Mouse (Mus musculus) c-Kit-positive CD71-positive TER-119-negative erythroid progenitor cells, embryonic 14.5 days (primary cell): ENCODE data around the gene Kcnip3.

Source experiments
- DNase-seq: peaks from one replicate; pipeline ENCODE4 v3.0.0-alpha.2; 2013; ENCODE audit warnings: low read depth

The Kcnip3 gene

DNA sequence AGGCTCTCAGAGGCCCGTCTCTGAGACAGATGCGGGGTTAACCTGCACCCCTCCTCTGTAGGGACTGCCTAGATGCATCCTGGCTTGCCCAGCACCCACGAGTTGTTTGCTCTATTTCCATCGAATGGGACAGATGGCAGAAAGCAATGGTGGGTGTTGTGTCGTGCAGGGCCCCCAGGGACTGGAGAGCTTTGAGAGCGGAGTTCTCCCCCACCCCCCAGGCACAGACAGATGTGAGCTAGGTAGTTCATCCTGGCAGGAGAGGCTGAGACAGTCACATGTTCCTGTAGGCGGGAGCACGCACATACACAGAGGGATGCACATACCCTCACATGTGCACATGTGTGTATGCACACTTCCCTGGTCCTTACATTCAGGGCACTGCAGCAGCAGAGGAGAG, 4.8 kb downstream of the Kcnip3 start:
- no peak for DNase-seq

DNA sequence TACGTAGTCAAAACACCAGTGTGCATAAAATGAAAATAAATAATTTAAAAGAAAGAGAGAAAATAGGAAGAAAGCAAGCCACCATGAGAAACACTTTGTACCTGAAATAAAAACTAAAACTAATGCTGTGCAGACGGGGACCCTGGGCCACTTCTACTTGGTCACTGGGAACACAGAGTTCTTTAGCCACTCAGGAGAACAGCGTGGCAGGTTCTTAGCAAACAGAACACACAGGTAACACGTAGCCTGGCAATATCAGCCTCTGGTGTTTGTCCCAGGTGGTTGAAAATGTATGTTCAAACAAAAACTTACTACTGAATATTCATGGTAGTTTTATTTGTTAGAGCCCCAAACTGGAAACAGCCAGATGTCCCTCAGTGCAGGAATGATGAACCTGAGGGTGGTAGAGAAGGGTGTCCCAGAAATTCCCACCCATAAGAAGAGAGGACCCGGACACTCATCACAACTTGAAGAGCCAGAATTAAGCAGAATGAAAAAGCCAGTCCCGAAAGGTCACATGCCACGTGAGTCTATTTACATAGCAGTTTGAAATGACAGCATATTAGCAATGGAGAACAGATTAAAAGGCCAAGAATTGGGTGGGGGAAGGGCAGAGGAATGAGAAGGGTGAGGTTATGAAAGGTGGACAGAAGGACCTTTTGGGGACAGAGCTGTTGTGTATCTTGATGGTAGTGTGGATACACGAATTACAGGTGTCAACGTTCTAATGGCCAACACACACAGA, 7.3 kb downstream of the Kcnip3 start:
- no peak for DNase-seq

DNA sequence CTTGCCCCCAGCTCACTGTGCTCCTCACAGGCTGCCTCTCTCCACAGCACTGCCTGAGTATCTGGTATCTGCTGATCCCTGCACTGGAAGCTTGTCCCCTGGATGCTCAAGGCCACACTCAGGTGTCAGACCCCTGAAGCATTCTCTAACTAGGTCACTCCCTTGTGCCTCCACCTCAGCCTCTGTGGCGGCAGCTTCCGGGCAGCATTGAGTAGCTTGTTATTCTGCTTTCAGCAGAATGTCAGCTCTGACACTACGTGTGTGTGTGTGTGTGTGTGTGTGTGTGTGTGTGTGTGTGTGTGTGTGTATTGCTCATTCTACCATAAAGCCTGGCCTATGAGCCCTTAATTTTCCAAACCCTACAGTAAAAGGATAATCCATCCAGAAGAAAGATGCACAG, 8.7 kb downstream of the Kcnip3 start:
- DNase-seq: no peak

DNA sequence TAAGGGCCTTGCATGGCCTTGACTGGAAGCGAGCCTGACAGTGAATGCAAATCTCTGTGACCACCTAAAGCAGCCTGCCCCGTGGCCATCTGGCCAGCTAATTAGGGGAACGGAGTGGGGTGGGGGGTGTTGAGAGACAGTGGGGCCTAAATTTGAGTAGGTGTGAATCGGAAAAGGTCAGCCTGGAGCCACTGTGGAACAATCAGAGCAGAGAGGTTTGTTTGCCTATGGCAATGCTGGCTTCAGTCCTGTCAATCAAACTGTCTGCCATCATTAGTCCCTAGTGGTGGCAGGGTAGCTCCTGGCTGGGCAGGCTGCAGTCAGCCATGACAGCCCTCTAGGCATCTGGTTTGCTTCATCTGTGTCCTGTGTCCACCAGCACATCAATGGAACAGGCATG, 10.5 kb downstream of the Kcnip3 start:
- DNase-seq: no peak

DNA sequence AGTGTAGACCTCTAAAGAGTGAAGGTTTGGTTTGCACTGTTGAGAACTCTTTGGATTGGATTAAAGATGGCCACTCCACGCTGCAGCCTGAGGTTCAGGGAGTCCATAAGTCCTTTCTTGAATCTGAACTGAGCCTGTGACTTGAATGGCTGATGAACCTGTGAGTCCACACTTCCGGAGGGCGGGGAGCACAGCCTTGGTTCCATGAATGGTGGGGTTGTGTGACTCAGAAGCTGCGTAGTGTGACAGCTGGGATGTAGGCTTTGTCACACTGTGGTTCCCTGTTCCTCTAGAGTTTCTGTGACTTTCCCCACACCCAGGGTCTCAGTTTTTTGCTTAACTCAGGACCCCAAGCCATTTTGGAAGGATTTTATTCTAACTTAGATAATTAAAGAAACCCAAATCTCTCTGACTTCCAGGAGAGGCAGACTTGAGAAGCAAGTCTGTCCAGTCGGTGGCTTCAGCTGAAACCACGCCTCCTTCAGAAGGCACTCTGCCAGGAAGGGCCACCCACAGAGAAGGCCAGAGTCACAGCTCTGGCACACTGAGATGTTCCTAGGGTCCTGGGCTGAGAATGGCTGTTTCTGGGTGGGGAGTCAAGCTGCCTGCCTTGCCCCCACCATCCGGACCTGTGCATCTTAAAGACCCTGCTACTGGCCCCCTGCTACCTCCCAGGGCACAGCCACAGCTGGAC, 13.8 kb downstream of the Kcnip3 start:
- DNase-seq: no peak

DNA sequence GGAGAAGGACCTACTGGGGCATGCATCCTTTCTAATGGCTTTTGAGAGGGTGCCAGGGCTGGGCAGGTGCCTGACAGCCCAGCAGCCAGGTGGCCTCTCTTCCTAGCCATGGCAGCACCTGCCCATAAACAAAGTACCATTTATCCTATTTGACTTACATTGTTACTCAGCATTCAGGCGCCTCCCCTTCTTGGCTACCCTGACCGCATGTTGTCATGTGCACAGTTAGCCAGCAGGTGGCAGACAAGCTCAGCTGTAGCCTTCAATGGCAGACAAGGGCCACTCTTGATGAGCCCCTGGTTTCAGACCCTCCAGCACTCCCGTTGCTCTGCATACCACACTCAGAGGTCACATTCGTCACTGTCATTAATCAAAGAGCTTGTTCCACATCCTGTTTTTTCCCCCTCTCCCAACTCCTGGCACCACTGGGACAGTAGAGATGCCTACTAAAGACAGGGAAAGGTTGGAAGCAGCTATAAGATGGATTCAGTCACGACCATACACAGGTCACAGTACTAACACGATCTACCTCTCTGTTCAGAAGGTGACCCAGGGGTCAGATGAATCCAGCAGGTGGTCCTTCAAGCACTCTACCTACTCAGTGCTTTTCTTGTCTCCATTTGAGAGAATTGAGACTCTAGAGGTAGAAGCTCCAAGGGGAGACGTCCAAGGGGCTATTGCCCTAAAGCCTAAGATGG, 14.7 kb downstream of the Kcnip3 start:
- DNase-seq: peak; percentile 51

DNA sequence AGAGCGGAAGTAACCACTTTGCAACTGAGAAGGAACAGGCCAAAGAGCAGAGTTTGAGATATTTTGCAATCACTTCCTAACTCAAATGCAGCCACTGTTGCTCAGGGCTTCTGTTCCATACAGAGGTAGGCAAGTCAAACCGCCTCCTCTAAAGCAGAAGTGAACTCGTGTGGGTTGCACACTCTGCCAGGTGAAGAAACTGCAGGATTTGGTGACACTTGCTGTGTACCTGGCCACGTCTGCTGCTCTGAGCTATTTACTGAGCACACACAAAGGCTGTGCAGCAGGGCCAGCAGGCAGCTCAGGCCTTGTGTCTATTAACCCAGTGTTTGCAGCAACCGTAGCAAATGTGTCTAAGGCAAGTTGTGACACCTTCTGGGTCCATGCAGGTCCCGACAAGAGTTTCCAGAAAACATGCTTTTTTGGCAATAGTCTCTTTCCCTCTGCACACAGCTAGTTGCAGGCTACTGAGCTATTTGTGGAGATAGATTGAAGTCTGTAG, 15.7 kb downstream of the Kcnip3 start:
- no peak for DNase-seq

DNA sequence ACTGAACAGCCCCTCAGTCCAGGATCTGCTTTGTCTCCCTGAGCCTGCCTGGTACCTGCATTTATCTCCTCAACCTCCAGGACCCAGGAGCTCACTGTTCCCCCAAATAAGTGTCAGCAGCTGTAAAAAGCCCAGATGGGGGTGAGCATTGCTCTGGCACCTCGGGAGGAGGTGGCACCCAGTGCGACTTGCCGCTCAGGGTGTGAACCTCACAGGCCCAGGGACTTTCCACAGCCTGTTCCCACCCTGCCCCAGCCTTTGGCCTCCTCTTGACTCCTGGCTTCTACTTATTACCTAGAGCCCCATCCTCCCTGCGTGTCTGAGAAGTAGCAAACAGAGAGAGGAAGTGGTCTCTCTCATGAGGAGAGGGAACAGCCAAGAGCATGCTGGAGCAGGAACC, 16.7 kb downstream of the Kcnip3 start:
- DNase-seq: no peak

DNA sequence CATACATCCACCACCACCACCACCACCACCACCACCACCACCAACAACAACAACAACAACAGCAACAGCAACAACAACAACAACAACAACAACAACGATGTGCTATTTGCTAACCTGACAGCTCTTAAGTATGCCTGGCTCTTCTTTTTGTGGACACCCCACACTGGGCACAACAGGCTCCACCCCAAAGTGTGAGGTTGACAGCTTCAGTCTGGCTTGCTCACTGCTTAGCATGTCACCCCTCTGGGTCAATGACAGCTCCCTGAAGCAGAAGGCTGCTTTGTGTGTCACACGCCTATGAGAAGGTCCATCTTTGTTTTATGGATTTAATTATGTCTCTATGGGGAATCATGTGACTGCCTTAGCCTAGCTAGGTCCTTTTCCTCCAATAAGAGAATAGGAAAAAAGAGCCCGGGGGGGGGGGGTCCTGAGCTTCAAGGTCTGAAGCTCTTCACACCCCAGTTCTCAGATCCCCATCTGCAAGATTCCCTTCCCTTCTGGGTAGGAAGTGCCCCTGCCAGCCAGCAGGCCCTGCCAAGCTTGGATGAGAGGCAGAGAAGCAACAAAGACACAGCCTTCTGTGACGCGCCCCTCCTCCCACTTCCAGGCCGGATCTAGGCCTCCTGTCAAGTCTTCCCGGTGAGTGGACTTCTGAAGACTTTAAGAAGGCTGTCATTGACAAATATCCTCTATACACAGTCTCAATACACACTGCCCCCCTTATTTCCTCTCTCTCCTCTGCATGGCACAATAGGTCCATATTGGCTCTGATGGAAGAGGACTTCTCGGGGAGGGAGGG, 17.9 kb downstream of the Kcnip3 start:
- no peak for DNase-seq

DNA sequence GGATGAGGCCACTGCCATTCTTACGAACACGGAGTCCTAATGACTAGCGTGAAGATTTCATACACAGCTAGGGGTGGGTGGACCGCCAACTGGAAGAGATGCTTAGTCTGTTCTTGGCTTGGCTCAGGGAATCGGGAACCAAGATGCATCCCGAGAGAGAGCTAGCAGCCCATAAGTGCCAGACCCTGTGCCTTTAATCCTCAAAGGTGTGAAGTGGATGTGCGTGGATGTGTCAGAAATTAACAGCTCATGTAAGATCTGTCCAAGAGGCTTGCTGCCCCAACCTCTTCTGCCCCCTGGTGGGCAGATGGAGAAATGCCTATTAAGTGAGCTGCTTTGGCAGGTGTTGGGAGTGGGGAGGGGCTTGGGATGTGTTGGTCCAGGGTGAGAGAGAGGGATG, 20.8 kb downstream of the Kcnip3 start:
- peak; percentile 23 for DNase-seq

DNA sequence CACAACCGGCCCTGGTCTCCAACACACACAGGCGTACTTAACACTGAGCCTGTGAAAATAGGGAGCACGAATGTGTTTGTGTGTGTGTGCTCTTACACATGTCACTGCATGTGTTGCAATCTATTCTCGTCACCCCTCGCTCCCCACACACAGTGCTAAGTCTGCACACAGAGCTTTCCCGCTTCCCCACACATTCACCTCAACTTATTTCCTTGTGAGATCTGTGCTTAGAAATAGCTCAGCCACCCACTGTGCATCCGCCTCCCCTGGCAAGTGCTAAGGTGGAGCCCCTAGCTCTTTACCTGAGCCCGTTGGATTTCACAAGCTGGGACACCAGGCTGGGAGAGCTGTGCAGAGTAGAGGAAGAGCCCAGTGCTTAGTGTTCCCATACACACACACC, 23.1 kb downstream of the Kcnip3 start:
- no peak for DNase-seq

DNA sequence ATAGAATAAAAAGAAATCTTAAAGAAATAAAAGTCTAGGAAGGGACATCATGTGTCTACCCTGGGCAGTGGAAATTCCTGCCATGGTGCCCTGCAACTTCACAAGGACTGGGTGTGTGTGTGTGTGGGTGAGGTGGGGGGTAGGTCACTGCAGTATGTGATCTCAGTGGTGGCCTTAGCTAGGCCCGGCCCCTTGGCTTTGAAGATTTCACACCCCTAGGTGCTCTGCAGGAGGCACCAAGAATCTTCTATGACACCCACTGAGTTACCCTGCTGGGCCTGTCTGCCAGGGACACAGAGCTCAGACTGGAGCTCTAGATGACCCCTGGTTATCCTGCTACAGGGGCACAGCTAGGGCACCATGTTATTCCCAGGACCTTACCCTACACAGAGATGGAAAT, 25.6 kb downstream of the Kcnip3 start:
- no peak for DNase-seq

DNA sequence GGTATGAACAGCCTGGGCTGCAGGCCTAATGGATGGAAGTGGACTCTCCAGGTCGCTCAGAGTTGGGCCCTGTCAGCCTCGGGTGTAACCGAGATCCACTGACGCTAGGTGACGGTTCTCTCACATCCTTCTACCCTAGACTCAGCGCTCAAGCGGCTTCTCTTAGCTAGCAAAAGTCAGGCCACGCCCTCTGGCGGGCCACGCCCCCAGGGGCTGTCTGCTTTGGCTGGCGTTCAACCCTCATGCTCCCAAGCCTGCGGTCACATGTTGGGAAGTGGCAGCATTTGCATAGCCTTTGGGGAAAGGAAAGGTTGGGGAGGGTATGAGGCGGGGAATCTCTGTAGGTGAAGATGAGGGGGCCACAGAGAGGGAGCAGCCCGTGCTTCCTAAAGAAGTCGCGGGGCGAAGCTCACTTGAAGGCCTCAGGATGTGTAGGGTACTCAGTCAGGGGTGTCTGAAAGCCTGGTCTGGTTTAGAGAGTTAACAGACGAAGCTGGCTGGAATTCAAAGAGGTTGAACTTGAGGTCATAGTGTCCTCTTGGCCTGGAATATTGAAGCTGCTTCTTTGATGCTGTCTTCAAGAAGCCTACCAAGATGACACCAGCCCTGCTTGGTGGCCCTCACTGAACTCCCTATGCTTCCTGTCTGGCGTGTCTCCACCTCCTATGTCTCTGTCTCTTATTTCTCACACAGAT, 37.3 kb downstream of the Kcnip3 start:
- DNase-seq: no peak

DNA sequence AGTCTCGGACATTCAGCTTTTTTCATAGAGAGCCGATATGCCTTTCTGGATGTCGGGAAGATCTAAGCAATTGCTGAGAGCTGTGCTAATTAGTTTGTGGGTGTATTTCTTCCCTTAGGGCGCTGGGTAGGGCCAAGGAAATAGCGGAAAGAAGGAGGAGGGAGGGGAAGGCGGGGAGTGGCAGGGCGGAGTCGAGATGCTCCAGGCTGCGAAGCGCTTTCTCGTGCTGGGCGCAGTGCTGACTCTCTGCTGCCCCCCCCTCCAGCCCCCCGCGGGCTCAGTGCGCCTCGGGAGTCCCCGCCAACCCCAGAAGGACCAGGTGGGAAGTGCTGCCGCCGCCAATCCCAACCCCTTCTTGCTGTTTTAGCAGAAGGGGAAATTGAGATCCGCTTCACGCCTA, 38.9 kb downstream of the Kcnip3 start:
- no peak for DNase-seq

DNA sequence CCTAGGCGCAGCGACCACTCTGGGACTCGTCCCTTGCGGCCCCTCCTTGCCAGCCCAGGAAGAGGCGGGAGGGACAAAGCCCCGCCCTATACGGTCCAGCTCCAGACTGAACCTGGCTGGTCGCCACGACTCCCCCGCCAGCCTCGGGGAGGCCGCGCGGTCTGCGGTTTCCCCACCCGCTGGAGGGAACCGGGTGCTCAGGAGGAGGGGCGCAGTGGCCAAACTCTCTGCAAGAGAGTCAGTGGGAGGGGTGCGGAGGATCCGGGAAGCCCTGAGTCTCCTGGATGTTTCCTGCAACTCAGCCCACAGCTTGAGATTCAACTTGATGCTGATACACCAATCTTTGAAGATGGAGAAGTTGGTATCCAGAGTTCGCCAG, 39.4 kb downstream of the Kcnip3 start:
- no peak for DNase-seq

DNA sequence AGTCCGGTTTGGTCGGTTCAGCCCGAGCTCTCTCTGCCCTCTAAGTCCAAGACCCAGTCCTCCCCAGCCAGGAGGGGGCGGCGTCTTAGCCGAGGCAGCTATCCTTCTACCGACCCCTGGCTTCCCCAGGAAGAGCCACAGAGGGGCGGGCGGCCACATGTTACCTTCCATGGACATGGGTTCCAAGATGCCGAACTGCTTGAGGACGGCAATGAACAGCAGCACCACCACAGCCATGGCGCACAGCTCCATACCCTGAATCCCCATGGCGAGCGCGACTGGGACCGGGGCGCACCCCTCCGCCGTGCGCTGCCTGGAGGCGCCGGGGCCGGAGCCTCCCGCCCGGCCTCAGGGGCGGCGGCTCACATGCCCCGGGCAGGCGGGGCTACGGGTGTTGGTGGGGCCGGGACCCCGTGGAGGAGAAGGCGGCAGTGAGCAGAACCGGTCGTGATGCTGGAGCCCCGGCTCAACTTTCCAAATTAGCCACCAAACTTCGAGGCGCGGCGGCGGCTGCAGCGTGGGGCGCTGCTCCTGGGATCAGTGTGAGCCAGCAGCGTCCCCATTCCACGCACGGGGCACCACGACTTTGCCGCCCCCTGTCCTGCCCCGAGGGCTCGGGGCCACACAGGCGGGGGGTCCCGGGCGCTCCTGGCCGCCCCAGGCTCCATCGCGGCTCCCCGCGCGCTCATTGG, 39.9 kb downstream of the Kcnip3 start:
- DNase-seq: no peak

DNA sequence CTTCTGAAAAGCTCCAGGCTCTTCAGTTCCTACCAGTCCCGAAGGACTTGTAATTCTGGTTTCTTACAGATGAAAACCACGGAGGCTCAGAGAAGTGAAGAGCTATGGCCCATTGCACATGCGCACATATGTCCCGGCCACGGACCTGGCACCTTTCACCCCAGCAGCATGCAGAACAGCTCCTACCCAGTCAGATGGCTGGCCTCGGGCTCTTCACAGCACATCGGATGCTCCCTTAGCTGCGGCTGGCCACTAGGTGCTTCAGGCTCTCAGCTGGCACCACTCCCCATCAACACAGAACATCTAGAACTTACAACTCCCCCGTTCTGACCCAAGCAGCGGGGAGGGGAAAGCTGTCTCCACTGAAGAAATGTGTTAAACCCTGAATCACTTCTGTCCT, 42.1 kb downstream of the Kcnip3 start:
- DNase-seq: no peak

DNA sequence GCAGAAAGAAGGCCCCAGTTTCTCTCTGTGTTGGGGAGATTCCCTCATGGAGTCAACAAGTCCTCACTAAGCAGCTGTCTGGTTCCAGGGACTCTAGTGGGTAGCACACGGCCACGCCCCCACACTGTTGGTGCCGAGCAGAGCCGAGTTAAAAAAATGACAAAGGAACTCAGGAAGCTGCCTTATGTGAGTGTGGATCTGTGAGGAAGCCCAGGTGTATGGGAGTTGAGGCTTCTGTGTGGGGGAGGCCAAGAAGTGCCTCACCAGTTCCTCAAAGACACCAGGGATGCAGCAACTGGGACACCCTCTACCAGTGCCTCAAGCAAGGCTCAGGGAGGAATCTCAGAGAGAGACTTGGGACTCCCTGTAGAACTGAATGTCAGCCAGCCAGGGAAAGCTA, 42.7 kb downstream of the Kcnip3 start:
- DNase-seq: no peak

DNA sequence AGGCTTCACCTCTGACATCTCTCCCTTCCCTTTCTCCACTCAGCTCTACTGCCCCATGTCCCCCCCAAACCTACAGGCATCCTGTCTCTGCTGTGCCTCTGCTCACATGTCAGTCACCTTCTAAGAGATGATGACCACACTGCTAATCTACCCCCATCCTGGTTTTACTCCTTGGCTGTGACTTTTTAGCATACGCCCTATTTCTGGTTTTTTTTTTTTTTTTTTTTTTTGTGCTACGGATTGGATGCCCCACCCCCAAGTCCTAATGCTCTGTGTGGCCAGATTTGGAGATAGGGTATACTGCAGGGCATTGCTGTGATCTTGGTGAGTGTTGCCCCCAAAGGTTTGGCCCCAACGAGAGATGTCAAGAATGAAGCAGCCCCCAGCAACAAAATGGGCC, 49.6 kb downstream of the Kcnip3 start:
- no peak for DNase-seq

DNA sequence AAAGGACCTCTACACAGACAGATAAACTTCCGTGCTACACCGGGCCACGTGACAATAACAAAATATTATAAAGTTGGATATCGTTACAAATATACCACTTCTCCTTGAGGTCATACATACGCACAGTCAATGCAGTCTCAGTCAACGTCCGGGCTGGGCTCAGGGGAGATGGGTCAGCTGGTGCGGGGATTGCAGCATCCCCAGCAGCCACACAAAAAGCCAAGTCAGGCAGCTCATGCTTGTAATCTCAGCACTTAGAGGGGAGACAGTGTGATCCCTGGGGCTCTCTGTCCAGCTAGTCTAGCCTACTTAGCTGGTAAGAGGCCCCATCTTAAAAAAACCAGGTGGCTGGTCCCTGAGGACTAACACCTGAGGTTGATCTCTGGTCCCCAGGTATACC, 50.6 kb downstream of the Kcnip3 start:
- DNase-seq: no peak

DNA sequence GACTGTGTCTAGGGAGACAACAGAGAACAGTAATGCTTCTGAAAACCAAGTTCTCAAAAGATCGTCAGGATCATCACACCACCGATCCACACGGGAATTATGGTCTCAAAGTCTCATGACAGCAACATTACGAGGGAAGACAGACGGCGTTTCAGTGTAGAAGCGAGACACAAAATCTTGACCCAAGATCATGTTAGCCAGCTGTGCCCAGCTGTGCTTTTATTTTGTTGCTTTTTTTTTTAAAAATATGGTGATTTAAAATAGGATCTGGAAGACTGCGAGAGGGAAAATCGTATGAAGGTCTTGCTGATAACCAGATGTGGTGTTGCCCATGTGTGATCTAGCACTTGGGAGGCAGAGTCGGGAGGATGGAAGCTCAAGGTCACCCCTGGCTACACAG, 51.2 kb downstream of the Kcnip3 start:
- no peak for DNase-seq
